Mouse (Mus musculus): ENCODE measurements at regions not wholly inside any gene's neighbourhood (a gene's known extent, or its start where the extent isn't known, plus 50 kb on each side); places are given as distances from the start of the nearest gene placed in this dataset.

DNA sequence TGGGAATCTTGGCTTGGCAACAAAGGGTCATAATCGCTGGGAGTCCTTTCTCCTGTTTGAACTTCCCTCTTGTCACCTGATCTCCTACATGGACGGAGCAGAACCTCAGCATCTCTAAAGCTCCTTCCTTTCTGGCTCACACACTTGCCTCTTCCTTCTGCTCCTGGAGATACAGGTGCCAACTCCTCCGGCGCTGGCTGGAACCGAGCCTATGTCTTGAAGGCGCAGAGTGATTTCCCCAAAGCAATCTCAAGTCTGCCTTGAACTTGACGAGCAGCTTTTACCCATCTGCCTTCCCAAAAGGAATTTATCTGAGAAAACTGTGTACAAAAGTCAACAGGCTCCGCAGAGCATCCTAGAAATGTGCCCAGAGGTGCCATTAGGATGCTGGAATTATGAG is 108.4 kb upstream of the Sall1 start:
- TF ChIP-seq ZKSCAN1 (IDR thresholded peaks at IDR 0.05; ENCODE audit: borderline replicate concordance, low read depth, low read length): no peak
- TF ChIP-seq ZC3H11A (IDR thresholded peaks at IDR 0.05; ENCODE audit: low read depth, low read length): no peak
- TF ChIP-seq E2F4 (IDR thresholded peaks at IDR 0.05; ENCODE audit: insufficient replicate concordance, low read depth, low read length): no peak
- no peak for TF ChIP-seq KAT2A (IDR thresholded peaks at IDR 0.05; ENCODE audit: insufficient replicate concordance, low read length)
- no peak for TF ChIP-seq CHD1 (IDR thresholded peaks at IDR 0.05; ENCODE audit: low read depth, low read length)
- no peak for TF ChIP-seq TCF12 (IDR thresholded peaks at IDR 0.05; ENCODE audit: low read depth, low read length)
- TF ChIP-seq USF1 (IDR thresholded peaks at IDR 0.05; ENCODE audit: low read depth, low read length): no peak
- TF ChIP-seq ELF1 (IDR thresholded peaks at IDR 0.05; ENCODE audit: low read depth, low read length): no peak
- no peak for TF ChIP-seq MEF2A (IDR thresholded peaks at IDR 0.05; ENCODE audit: borderline replicate concordance, low read depth, low read length)
- TF ChIP-seq UBTF (IDR thresholded peaks at IDR 0.05; ENCODE audit: low read depth, low read length): no peak
- no peak for TF ChIP-seq POLR2A (IDR thresholded peaks at IDR 0.05; ENCODE audit: low read depth, low read length)
- TF ChIP-seq ETS1 (conservative IDR thresholded peaks at IDR 0.05; ENCODE audit: low read depth, low read length): no peak
- Histone ChIP-seq H3K4me1 (ENCODE audit: control insufficient read depth in 1 of 2, insufficient read depth in 2 of 2) (no peaks in the 10 kb centered on the region), H3K27ac (ENCODE audit: insufficient read depth, low read depth) (no peak overlapping the region), H3K9me3 (replicated peaks; ENCODE audit: low read length) (peaks cover 39% of the 10 kb centered on the region), H3K36me3 (replicated peaks in 1 of 2; ENCODE audit: control insufficient read depth in 1 of 2, insufficient read depth in 1 of 2, low read length in 1 of 2) (no peaks in the 10 kb centered on the region), H3K27me3 (replicated peaks) (no peaks in the 10 kb centered on the region), H3K79me2 (replicated peaks; ENCODE audit: control insufficient read depth, extremely low read depth, insufficient read depth, poor library complexity, severe bottlenecking) (no peaks in the 10 kb centered on the region), H3K4me3 (replicated peaks in 1 of 3; ENCODE audit: low read depth in 2 of 3, low read length in 2 of 3, poor library complexity in 1 of 3) (no peak overlapping the region), H3K9ac (ENCODE audit: insufficient read depth, low read depth) (no peak overlapping the region), H3K4me2 (ENCODE audit: insufficient read depth, low read depth, poor library complexity, severe bottlenecking) (no peak overlapping the region)
- dilution Hi-C loops (cut with MboI; ENCODE audit: extremely low pct_ligation_motif_present, extremely low pct_unique_long_range_greater_than_20kb, low sequenced_read_pairs) (no loop called here), in situ Hi-C loops (cut with MboI; ENCODE audit: low pct_ligation_motif_present, low pct_unique_long_range_greater_than_20kb, low sequenced_read_pairs) (no loop called here)
- DNase-seq (ENCODE audit: extremely low read depth): no peak

- Histone ChIP-seq H3K4me3 (replicated peaks in 1 of 3; ENCODE audit: low read depth in 2 of 3, low read length in 2 of 3, poor library complexity in 1 of 3) (no peak overlapping the region), H3K27ac (ENCODE audit: insufficient read depth, low read depth) (no peak overlapping the region), H3K4me2 (ENCODE audit: insufficient read depth, low read depth, poor library complexity, severe bottlenecking) (no peak overlapping the region), H3K9ac (ENCODE audit: insufficient read depth, low read depth) (no peak overlapping the region), H3K79me2 (replicated peaks; ENCODE audit: control insufficient read depth, extremely low read depth, insufficient read depth, poor library complexity, severe bottlenecking) (no peaks in the 10 kb centered on the region), H3K27me3 (replicated peaks) (no peaks in the 10 kb centered on the region), H3K4me1 (ENCODE audit: control insufficient read depth in 1 of 2, insufficient read depth in 2 of 2) (no peaks in the 10 kb centered on the region), H3K36me3 (replicated peaks in 1 of 2; ENCODE audit: control insufficient read depth in 1 of 2, insufficient read depth in 1 of 2, low read length in 1 of 2) (no peaks in the 10 kb centered on the region), H3K9me3 (replicated peaks; ENCODE audit: low read length) (peaks cover 38% of the 10 kb centered on the region)
- TF ChIP-seq POLR2A (IDR thresholded peaks at IDR 0.05; ENCODE audit: low read depth, low read length): no peak
- no peak for TF ChIP-seq NRF1 (IDR thresholded peaks at IDR 0.05; ENCODE audit: low read depth, low read length)
- TF ChIP-seq JUN (IDR thresholded peaks at IDR 0.05; ENCODE audit: insufficient read depth, low read depth, low read length): no peak
- no peak for TF ChIP-seq HCFC1 (IDR thresholded peaks at IDR 0.05; ENCODE audit: low read depth, low read length)
- TF ChIP-seq MAZ (IDR thresholded peaks at IDR 0.05; ENCODE audit: low read depth, low read length): no peak
- no peak for TF ChIP-seq TCF12 (IDR thresholded peaks at IDR 0.05; ENCODE audit: low read depth, low read length)
- no peak for TF ChIP-seq BHLHE40 (IDR thresholded peaks at IDR 0.05; ENCODE audit: low read depth, low read length)
- no peak for TF ChIP-seq POLR2AphosphoS2 (IDR thresholded peaks at IDR 0.05; ENCODE audit: low read depth, low read length)
- DNase-seq (ENCODE audit: extremely low read depth): no peak
- dilution Hi-C loops (cut with MboI; ENCODE audit: extremely low pct_ligation_motif_present, extremely low pct_unique_long_range_greater_than_20kb, low sequenced_read_pairs) (no loop called here), in situ Hi-C loops (cut with MboI; ENCODE audit: low pct_ligation_motif_present, low pct_unique_long_range_greater_than_20kb, low sequenced_read_pairs) (no loop called here)
Measured at GRCm38 (mm10) chr8:89150952-89151351, 107.0 kb upstream of the Sall1 start.
